Mouse (Mus musculus) hindbrain, postnatal 0 days (tissue): ENCODE measurements at regions not wholly inside any gene's neighbourhood (a gene's known extent, or its start where the extent isn't known, plus 50 kb on each side); places are given as distances from the start of the nearest gene placed in this dataset.

Experiments used
- ATAC-seq: fragments of 200-750 bp; cut with Nextera tagmentation; 2 replicates; pipeline ENCODE4 v1.8.0; 2017; ENCODE audit warnings: mild to moderate bottlenecking, moderate TSS enrichment, moderate library complexity
- DNase-seq: peaks from one replicate; pipeline ENCODE4 v3.0.0-alpha.2; 2015; ENCODE audit warnings: low spot score
- H3K27ac ChIP-seq: fragments of 300-500 bp; sonication (generic); 2 replicates; pipeline ENCODE4 v1.5.1; 2014; ENCODE audit warnings: mild to moderate bottlenecking
- H3K27me3 ChIP-seq: fragments of 300-500 bp; sonication (generic); 2 replicates; pipeline ENCODE4 v1.6.1; 2014; ENCODE audit warnings: low read length, mixed read lengths; ENCODE audit not compliant: insufficient read depth
- H3K36me3 ChIP-seq: fragments of 300-500 bp; sonication (generic); 2 replicates; pipeline ENCODE4 v1.6.1; 2014; ENCODE audit warnings: low read length, mixed read lengths; ENCODE audit not compliant: insufficient read depth
- H3K4me1 ChIP-seq: fragments of 300-500 bp; sonication (generic); 2 replicates; pipeline ENCODE4 v1.6.1; 2014; ENCODE audit warnings: antibody characterized with exemption, low read length, mixed read lengths; ENCODE audit not compliant: insufficient read depth
- H3K4me2 ChIP-seq: fragments of 300-500 bp; sonication (generic); 2 replicates; pipeline ENCODE4 v1.6.1; 2014; ENCODE audit warnings: low read depth, mild to moderate bottlenecking, low read length, moderate library complexity, mixed read lengths
- H3K4me3 ChIP-seq: fragments of 300-500 bp; sonication (generic); 2 replicates; pipeline ENCODE4 v1.5.1; 2014; ENCODE audit warnings: low read length
- H3K9ac ChIP-seq: fragments of 300-500 bp; sonication (generic); replicated peaks from 2 replicates; pipeline ENCODE4 v1.6.1; 2014; ENCODE audit warnings: mild to moderate bottlenecking, low read length, moderate library complexity, mixed read lengths
- H3K9me3 ChIP-seq: fragments of 300-500 bp; sonication (generic); 2 replicates; pipeline ENCODE4 v1.6.1; 2016; ENCODE audit warnings: low read length, mixed read lengths
- CTCF ChIP-seq: IDR thresholded peaks from 2 replicates; pipeline ENCODE4 v1.5.1; 2016; ENCODE audit warnings: antibody characterized with exemption, control low read depth, low read depth
- WGBS: fragments of 180-500 bp; shearing (Covaris S2); extraction: QIAGEN DNeasy Blood & Tissue Kit; methylation state at CpG from one replicate; pipeline ENCODE4 v1.1.7; 2014; 5-methylcytosine and 5-hydroxymethylcytosine counted together

GRCm38 (mm10) chr3:144013481-144014125 is 191.4 kb downstream of the Lmo4 start:
- no peaks in the 10 kb centered on the region for H3K36me3 ChIP-seq
- H3K4me1 ChIP-seq: 0 out of 2 replicates have a peak, but pooled peaks cover 3% of the 10 kb centered on the region
- H3K9ac ChIP-seq: no peak overlapping the region
- WGBS: 56% methylated on average over 8 of the region's 8 CpGs
- TF ChIP-seq CTCF: no peak
- H3K27me3 ChIP-seq: no peaks in the 10 kb centered on the region
- no peak overlapping the region for H3K4me3 ChIP-seq
- DNase-seq (no peak), ATAC-seq (no peak)
- no peaks in the 10 kb centered on the region for H3K9me3 ChIP-seq
- no peak overlapping the region for H3K27ac ChIP-seq
- no peak overlapping the region for H3K4me2 ChIP-seq

- ATAC-seq: no peak
- H3K36me3 ChIP-seq: no peaks in the 10 kb centered on the region
- 59% methylated on average over 6 of the region's 6 CpGs for WGBS
- H3K27ac ChIP-seq: no peak overlapping the region
- no peak for DNase-seq
- no peak overlapping the region for H3K9ac ChIP-seq
- H3K4me1 ChIP-seq: 0 out of 2 replicates have a peak, but pooled peaks cover 3% of the 10 kb centered on the region
- no peaks in the 10 kb centered on the region for H3K9me3 ChIP-seq
- no peaks in the 10 kb centered on the region for H3K27me3 ChIP-seq
- no peak overlapping the region for H3K4me2 ChIP-seq
- no peak overlapping the region for H3K4me3 ChIP-seq
- TF ChIP-seq CTCF: no peak
Measured at GRCm38 (mm10) chr3:144012820-144013219, 192.2 kb downstream of the Lmo4 start.

GRCm38 (mm10) chr3:144012173-144012572 is 192.8 kb downstream of the Lmo4 start:
- WGBS: 74% methylated on average over 3 of the region's 3 CpGs
- Histone ChIP-seq H3K9ac (no peak overlapping the region), H3K36me3 (no peaks in the 10 kb centered on the region), H3K4me2 (no peak overlapping the region), H3K4me1 (0 out of 2 replicates have a peak, but pooled peaks cover 3% of the 10 kb centered on the region), H3K27me3 (no peaks in the 10 kb centered on the region), H3K4me3 (no peak overlapping the region), H3K9me3 (no peaks in the 10 kb centered on the region), H3K27ac (no peak overlapping the region)
- DNase-seq: no peak
- no peak for ATAC-seq
- no peak for TF ChIP-seq CTCF

- ATAC-seq: no peak
- no peak for TF ChIP-seq CTCF
- no peaks in the 10 kb centered on the region for H3K36me3 ChIP-seq
- H3K27me3 ChIP-seq: no peaks in the 10 kb centered on the region
- no peaks in the 10 kb centered on the region for H3K9me3 ChIP-seq
- no peak overlapping the region for H3K27ac ChIP-seq
- DNase-seq: no peak
- WGBS: 67% methylated on average over 12 of the region's 12 CpGs
- H3K4me1 ChIP-seq: 0 out of 2 replicates have a peak, but pooled peaks cover 3% of the 10 kb centered on the region
- no peak overlapping the region for H3K4me2 ChIP-seq
- H3K9ac ChIP-seq: no peak overlapping the region
- H3K4me3 ChIP-seq: no peak overlapping the region
Measured at GRCm38 (mm10) chr3:144011456-144012025, 193.5 kb downstream of the Lmo4 start.

GRCm38 (mm10) chr3:144010558-144010957 is 194.5 kb downstream of the Lmo4 start:
- Histone ChIP-seq H3K4me1 (0 out of 2 replicates have a peak, but pooled peaks cover 3% of the 10 kb centered on the region), H3K4me2 (no peak overlapping the region), H3K9me3 (no peaks in the 10 kb centered on the region), H3K27me3 (no peaks in the 10 kb centered on the region), H3K9ac (no peak overlapping the region), H3K36me3 (no peaks in the 10 kb centered on the region), H3K27ac (no peak overlapping the region), H3K4me3 (no peak overlapping the region)
- ATAC-seq (no peak), DNase-seq (no peak)
- TF ChIP-seq CTCF: no peak
- WGBS: 24% methylated on average over 6 of the region's 6 CpGs

GRCm38 (mm10) chr3:144007111-144007619 is 197.9 kb downstream of the Lmo4 start:
- H3K9me3 ChIP-seq: no peaks in the 10 kb centered on the region
- ATAC-seq: no peak

GRCm38 (mm10) chr3:143997909-143998308 is 207.1 kb downstream of the Lmo4 start:
- H3K9ac ChIP-seq: no peak overlapping the region
- no peaks in the 10 kb centered on the region for H3K36me3 ChIP-seq
- DNase-seq (no peak), ATAC-seq (no peak)
- H3K9me3 ChIP-seq: no peaks in the 10 kb centered on the region
- no peaks in the 10 kb centered on the region for H3K27me3 ChIP-seq
- 80% methylated on average over 8 of the region's 8 CpGs for WGBS
- H3K4me3 ChIP-seq: no peak overlapping the region
- no peaks in the 10 kb centered on the region for H3K4me1 ChIP-seq
- H3K27ac ChIP-seq: no peak overlapping the region
- no peak for TF ChIP-seq CTCF
- H3K4me2 ChIP-seq: no peak overlapping the region

More at GRCm38 (mm10) chr3:144007111-144007619, 197.9 kb downstream of the Lmo4 start:
- TF ChIP-seq CTCF: no peak
- no peaks in the 10 kb centered on the region for H3K36me3 ChIP-seq
- WGBS: 35% methylated on average over 4 of the region's 4 CpGs
- no peak overlapping the region for H3K4me2 ChIP-seq
- no peak overlapping the region for H3K9ac ChIP-seq
- H3K4me1 ChIP-seq: 0 out of 2 replicates have a peak, but pooled peaks cover 3% of the 10 kb centered on the region
- H3K4me3 ChIP-seq: no peak overlapping the region
- no peaks in the 10 kb centered on the region for H3K27me3 ChIP-seq
- DNase-seq: no peak
- no peak overlapping the region for H3K27ac ChIP-seq
